Mouse (Mus musculus) small intestine, adult 10 weeks (tissue): ENCODE measurements around the gene Fam83c. TPM values are rescaled to one million over a fixed set of nuclear protein-coding genes. Genes with fewer than 3 reads are reported as not detected.

Source experiments
- polyA plus RNA-seq: library from polyadenylated mRNA; stranded (reverse); fragments of 350-450 nt; fragmentation: Illumina TruSeq; extraction: RNeasy Lipid Tissue Mini Kit (QIAGEN cat#74804); gene quantifications from one replicate; pipeline ENCODE4 v1.2.3, GENCODE M21; 2014; ENCODE audit warnings: low replicate concordance

Gene Fam83c
- polyA plus RNA-seq: 0.41 TPM

DNA sequence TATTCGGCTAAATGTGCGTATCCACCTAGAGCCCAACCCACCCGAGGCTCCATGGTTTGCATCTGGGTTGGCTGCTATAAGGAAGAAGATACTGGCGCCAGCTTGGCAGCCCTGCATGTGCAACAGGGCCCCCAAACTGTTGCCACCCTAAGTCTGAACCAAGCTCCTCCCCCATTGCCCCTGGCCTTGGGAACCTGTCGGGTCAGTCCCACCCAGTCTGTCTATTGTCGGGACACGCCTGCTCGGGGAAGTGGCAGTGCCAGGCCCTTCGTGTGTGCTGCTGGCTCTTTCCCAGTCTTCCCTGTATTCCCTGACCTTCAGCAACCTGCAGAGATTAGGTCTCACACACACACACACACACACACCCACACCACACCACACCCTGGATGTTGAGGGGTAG lies at the start of gene Fam83c:
Gene Fam83c, minus strand, starts transcription at position 123 of the 400 bp plus-strand sequence.

DNA sequence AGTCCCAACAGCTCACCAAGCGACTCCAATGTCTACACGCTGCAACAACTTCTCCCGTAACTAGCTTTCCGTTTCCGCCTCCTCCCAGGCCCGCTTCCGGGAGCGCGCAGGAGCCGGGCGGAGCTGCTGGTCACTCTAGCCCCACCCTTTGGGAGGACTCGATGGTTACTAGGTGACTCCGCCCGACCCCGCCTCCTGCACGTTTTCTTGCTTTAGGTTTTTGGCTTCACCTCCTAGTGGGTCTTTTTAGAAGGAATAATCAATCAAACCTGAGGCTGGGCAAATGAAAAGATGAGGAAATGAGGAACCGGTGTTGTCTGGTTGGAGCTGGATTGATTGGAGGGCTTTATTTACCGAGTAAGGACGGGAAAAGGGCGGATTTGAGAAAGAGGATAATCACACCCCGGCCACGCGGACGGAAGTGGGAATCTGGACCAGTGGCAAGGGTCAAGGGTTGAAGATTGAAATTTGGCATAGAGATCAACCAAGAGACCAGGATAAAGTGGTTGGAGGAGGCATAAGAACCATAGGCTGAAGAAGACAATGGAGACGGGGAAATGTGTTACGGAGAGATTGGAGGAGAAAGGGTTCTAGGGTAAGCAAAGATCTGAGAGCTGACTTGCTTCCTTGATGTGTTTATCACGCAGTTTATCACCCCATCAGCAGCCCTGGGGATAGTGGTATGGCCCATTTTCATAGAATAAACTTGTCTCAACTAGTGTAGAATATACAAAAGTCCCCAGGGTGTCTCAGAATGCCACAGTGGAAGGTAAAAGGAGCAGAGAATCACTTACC lies 7.8 kb downstream of the Fam83c start, which contains the start of gene Eif6:
Gene Eif6, minus strand, starts transcription at position 296 of the 795 bp plus-strand sequence.

DNA sequence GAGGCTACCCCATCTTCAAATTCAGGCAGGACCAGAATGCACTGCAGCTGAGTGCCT lies 15.4 kb downstream of the Fam83c start, which contains the start of gene BC029722:
Gene BC029722, minus strand, starts transcription at position 35 of the 57 bp plus-strand sequence.

Other genes with a start within 250 kb of the Fam83c start
- 6.2 TPM for gene Gss, start 242.0 kb downstream of the Fam83c start, polyA plus RNA-seq
- gene Myh7b, start 223.6 kb downstream of the Fam83c start, polyA plus RNA-seq: not detected
- 72.8 TPM for gene Trpc4ap, start 142.5 kb downstream of the Fam83c start, polyA plus RNA-seq
- 11.5 TPM for gene Edem2, start 105.4 kb downstream of the Fam83c start, polyA plus RNA-seq
- not detected for gene Gm17581, start 99.0 kb downstream of the Fam83c start, polyA plus RNA-seq
- gene Procr, start 83.7 kb downstream of the Fam83c start, polyA plus RNA-seq: 4.1 TPM
- not detected for gene Mmp24, start 59.5 kb downstream of the Fam83c start, polyA plus RNA-seq
- 13.2 TPM for gene BC029722, start 15.4 kb downstream of the Fam83c start, polyA plus RNA-seq
- 14.6 TPM for gene Eif6, start 7.9 kb downstream of the Fam83c start, polyA plus RNA-seq
- 23.3 TPM for gene Uqcc1, start 95.5 kb upstream of the Fam83c start, polyA plus RNA-seq
- not detected for gene Gm15557, start 105.9 kb upstream of the Fam83c start, polyA plus RNA-seq
- gene Gdf5, start 110.5 kb upstream of the Fam83c start, polyA plus RNA-seq: not detected
- gene Cep250, start 121.6 kb upstream of the Fam83c start, polyA plus RNA-seq: 0.82 TPM
- 2.9 TPM for gene 6430550D23Rik, start 173.1 kb upstream of the Fam83c start, polyA plus RNA-seq
- gene Ergic3, start 173.2 kb upstream of the Fam83c start, polyA plus RNA-seq: 5.4 TPM
- gene Fer1l4, start 218.1 kb upstream of the Fam83c start, polyA plus RNA-seq: not detected
- gene Spag4, start 230.3 kb upstream of the Fam83c start, polyA plus RNA-seq: not detected